Mouse (Mus musculus) kidney, postnatal 36 days (tissue): ENCODE measurements at regions not wholly inside any gene's neighbourhood (a gene's known extent, or its start where the extent isn't known, plus 50 kb on each side); places are given as distances from the start of the nearest gene placed in this dataset.
A peak's percentile ranks its signal among the peaks of the same experiment; 100 is the strongest.

Experiments
- DNase-seq, 2 experiments: peaks; one replicate each; pipeline ENCODE4 v3.0.0; 2021 to 2022; ENCODE audit warnings: mixed read lengths in 2 of 2

DNA sequence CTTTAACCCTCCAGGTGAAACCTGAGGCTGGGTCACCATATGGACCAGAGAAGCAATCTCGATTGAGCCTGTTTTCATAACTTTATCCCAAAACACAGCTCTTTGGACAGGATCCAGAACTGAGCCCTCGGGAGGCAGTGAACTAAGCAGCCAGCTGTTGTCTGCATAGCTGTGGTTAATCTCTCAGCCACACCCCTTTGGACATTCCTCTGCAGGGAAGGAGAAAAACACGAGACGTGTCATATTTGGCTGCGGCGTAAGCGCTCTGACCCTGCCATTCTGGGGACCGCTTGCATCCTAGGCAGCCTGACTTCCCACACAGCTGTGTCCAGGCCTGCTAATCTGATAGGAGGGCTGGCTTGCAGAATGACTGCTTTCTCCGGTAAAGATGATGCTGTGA, 55.6 kb upstream of the Ubl3 start:
- DNase-seq = peak; percentile 45 to 65

DNA sequence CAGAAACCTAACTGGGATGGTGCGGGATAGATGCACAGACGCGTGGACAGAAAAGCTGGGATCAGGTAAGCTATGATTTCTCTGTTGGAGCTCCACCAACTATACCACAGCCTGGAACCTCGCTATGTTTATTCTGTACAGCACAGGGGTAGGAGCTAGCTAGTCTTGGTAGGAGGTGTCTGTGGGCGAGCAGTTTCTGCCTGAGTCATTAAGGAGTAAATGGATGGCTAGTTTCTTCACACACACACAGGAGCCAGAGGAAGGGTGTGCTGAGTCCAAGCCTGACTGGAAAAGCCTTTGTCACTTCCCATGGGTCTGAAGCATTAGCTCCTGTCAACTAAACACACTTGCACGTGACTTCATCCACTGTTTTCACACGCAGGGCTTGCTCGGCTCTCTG, 53.1 kb upstream of the Ubl3 start:
- no peak for DNase-seq
